Mouse (Mus musculus): ENCODE measurements around the gene Olfr1033.
"Not testable (repeated sequence)": the region's sequence is repeated elsewhere in the genome, so short reads cannot be mapped to it uniquely, and the experiment has no call there.

The Olfr1033 gene

GRCm38 (mm10) chr2:86020406-86020805 lies at the start of gene Olfr1033:
Gene Olfr1033, plus strand, starts transcription at chr2:86020633.
- DNase-seq (ENCODE audit: low read depth, low spot score): peak; percentile 5

GRCm38 (mm10) chr2:85973595-85973994 lies 46.8 kb upstream of the Olfr1033 start, which contains the start of gene Olfr1029:
Gene Olfr1029, plus strand, starts transcription at chr2:85973895.
- no peak for DNase-seq (ENCODE audit: low read depth, low spot score)

- DNase-seq (ENCODE audit: low read depth, low spot score): no peak
These were observed 41.5 kb upstream of the Olfr1033 start, which contains the start of gene Olfr1030 for GRCm38 (mm10) chr2:85978976-85979375. Gene Olfr1030, plus strand, starts transcription at chr2:85979276.

GRCm38 (mm10) chr2:85990004-85990403 lies 30.4 kb upstream of the Olfr1033 start, which contains the start of gene Olfr1031:
Gene Olfr1031, plus strand, starts transcription at chr2:85990304.
- DNase-seq (ENCODE audit: low read depth, low spot score): no peak

- no peak for DNase-seq (ENCODE audit: low read depth, low spot score)
These were observed 15.2 kb upstream of the Olfr1033 start, which contains the start of gene Olfr1032 for GRCm38 (mm10) chr2:86005240-86005639. Gene Olfr1032, plus strand, starts transcription at chr2:86005540.

GRCm38 (mm10) chr2:86021518-86021917 lies 1.1 kb downstream of the Olfr1033 start:
- not testable (repeated sequence) for DNase-seq (ENCODE audit: low read depth, low spot score)

GRCm38 (mm10) chr2:86045561-86045960 lies 25.1 kb downstream of the Olfr1033 start, which contains the start of gene Olfr1034:
Gene Olfr1034, plus strand, starts transcription at chr2:86045861.
- DNase-seq (ENCODE audit: low read depth, low spot score): no peak

- DNase-seq (ENCODE audit: low read depth, low spot score): not testable (repeated sequence)
These were observed 30.3 kb downstream of the Olfr1033 start for GRCm38 (mm10) chr2:86050777-86051176.

- not testable (repeated sequence) for DNase-seq (ENCODE audit: low read depth, low spot score)
These were observed 43.3 kb downstream of the Olfr1033 start for GRCm38 (mm10) chr2:86063766-86064165.

- no peak for DNase-seq (ENCODE audit: low read depth, low spot score)
These were observed 49.8 kb downstream of the Olfr1033 start for GRCm38 (mm10) chr2:86070189-86070588.

- not testable (repeated sequence) for DNase-seq (ENCODE audit: low read depth, low spot score)
These were observed 53.3 kb downstream of the Olfr1033 start, which contains the start of gene Olfr1036 for GRCm38 (mm10) chr2:86073692-86074091. Gene Olfr1036, plus strand, starts transcription at chr2:86073992.

- not testable (repeated sequence) for DNase-seq (ENCODE audit: low read depth, low spot score)
These were observed 60.0 kb downstream of the Olfr1033 start for GRCm38 (mm10) chr2:86080478-86080877.

- no peak for DNase-seq (ENCODE audit: low read depth, low spot score)
These were observed 66.9 kb downstream of the Olfr1033 start, which contains the start of gene Olfr1037 for GRCm38 (mm10) chr2:86087285-86087684. Gene Olfr1037, minus strand, starts transcription at chr2:86087385.

Measured in skeletal muscle tissue, adult 2 months (tissue).